Mouse (Mus musculus) heart, postnatal 25 days (tissue): ENCODE results near the gene Akap8. TPM values are rescaled to one million over a fixed set of nuclear protein-coding genes. Genes with fewer than 3 reads are reported as not detected.

Experiments used
- DNase-seq: peaks from one replicate; pipeline ENCODE4 v3.0.0; 2022; ENCODE audit warnings: low spot score
- intact Hi-C: fragments of 180-260 bp; cut with DNase I; formaldehyde crosslinking; loops from one replicate; pipeline ENCODE4 v1.15.1; 2025
- total RNA-seq, 2 experiments: library from RNA; stranded (reverse); gene quantifications; 2 replicates each; pipeline ENCODE4 v1.2.3; 2021

The Akap8 gene
- total RNA-seq, result 10 to 100 TPM; 37.2 to 51.5 TPM

DNA sequence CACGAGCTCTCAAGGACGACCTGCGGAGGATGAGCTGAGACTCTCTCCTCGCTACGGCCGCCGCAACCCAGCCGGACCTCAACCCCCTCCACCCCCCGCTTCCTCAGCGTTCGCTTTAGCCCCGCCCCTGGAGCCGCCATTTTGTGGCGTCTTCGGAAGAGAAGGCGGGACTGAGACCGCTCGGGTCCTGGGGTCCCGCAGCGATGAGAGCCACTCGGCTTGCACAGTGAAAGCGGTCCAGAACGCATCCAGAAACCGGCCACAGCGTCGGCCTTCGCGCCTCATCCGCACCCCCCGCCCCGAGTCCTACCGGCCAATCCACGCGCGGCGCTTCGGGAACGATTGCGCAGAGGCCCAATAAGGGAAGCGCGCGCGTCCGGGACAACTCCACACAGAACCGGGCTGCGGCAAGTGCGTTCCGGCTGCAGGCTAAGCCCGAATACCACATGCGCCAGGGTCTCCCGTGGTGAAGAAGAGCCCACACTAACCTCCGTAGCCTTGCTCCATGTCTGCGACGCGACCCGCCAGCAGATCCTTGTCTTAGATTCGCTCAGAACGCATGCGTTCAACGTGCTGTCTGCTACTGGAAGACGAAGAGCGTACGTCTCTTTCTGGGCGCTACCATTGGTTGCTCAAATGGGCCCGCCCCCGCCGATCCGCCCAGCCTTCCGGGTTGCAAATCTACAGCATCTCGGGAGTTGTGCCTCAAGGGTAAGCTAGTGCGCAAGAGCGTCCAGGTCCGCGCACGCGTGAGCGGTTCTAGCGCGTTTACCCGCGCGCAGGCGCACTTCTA, at the start of gene Akap8:
Gene Akap8 (minus strand): TSS at position 642 of the 793 bp plus-strand sequence.
- intact Hi-C loops, result loop anchor here (5.0 kb wide), 1 partner anchor 42 kb away; no protein-coding TSS in a partner anchor
- DNase-seq, result peak; percentile 98

DNA sequence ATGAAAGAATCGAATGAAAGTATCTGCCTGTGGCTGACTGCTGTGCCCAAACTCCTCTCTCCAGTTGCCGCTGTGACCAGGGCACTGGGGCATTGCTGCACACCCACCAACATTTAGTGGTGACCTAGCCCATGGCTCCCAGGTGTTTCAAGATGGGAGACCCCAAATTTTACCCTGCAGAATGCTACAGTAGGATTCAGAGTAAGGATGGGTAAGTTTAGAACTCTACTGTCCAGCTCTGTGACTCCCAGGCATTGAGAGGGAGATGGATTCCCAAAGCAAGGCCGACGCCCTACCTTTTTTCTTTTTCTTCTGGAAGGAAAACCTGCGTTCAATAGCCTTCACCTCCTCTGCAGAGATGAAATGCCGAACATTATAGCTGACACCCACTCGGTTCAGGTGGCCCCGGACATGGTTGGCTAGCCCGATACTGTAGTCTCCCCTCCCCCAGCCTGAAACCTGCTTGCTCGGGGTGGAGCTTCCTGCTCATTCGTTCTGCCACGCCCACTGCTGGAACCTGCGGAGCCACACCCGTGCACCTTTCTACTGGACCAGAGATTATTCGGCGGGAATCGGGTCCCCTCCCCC, 48.0 kb upstream of the Akap8 start:
- no peak for DNase-seq
- intact Hi-C loops, result no loop called here

DNA sequence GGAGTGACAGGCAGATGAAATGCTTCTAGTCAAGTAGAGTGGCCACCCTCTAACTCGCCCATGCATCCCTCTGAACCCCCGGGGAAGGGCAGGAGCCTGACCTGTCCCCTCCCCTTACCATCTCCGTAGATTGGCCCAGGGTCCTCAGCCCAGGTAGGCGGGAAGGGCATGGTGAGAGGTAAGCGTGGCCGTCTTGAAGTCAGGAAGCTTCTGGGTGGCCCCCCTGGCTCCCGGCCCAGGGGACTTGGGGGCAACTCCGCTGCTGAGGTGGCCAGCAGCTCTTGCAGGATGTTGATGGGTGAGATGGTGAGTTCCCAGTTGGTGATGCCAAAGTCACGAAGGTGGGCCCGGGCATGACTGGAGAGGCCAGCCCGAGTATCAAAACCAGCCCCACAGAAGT, 46.7 kb upstream of the Akap8 start:
- intact Hi-C loops, result no loop called here
- DNase-seq, result no peak

DNA sequence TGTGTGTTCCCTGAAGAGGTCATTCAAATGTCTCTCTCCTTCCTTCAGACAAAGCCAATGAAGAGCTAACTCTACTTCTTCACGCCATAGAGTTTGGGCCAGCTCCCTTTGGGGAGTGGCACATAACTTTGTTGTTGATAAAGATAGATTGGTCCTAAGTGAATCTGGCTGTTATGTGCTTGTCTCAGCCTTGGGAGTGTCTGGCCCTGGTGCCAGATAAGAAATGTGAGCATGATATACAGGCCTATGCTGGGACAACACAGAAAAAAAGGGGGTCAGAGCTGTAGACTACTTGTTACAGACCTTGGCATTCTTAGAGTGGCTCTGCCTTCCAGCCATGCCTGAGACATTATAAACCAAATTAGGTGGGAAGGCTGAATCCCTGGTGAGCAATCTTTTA, 44.3 kb upstream of the Akap8 start:
- DNase-seq, result no peak
- intact Hi-C loops, result no loop called here

DNA sequence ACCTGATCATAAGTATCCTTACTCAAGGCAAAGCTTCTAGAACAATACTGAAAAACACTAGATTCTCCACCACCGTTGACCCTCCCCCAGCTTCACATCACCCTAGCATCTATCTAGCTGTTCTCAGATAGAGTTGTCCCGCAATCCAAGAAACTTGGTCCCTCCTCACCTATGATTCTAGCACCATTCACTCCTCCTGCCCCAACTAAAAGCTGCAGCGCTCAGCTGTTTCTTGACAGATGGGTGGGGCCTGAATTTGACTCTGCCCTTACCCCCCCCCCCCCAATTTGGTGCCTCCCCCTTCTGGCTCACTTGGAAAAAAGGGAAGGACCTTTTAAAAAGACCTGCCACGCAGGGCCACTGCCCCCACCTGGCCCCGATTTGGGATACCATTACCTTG, 43.8 kb upstream of the Akap8 start:
- DNase-seq, result no peak
- intact Hi-C loops, result loop anchor here (1.0 to 5.0 kb wide), 2 partner anchors 24 to 43 kb away; partner anchors contain the start of genes Akap8 and Wiz

DNA sequence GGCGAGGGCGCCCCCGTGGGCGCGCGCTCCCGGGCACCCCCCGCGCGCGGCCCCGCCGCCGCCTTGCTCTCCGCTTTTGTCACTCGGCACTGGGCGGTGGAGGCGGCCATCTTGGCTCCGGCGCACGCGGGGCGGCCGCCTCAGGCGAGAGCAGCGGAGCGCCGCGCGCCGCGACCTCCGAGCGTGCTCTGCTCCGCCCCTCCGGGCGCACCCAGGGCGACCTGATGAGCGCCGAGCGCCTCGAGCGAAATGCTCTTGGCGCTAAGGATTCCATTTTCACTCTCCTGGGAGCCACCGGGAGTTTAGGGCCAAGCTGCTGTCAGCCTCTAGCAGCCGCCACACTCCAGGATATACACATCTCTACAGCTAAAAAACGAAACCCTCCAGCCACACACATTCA, 43.3 kb upstream of the Akap8 start:
- intact Hi-C loops, result loop anchor here (1.0 to 5.0 kb wide), 2 partner anchors 25 to 42 kb away; partner anchors contain the start of genes Akap8 and Wiz

DNA sequence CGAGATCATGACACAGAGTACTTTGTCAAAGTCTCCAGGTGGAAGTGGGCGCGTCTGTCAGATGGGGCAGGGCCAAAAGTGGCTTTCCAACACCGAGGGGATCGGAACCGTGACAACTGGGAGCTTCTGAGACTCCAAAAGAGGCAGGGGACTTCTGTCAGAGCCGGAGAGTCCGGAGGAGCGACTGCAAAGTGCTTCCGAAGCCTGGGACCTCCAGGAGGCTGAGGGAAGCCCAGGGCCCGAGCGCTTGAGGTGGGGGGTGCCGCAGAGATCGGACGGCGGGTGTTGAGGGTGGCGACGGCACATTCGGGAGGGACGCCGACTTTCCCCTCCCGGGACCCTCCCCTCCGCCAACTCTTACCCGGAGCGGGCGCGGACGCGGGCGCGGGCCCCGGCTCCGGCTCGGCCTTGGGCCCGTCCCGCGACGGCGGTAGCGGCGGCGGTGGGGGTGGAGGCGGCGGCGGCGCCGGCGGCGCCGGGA, 42.8 kb upstream of the Akap8 start:
- no peak for DNase-seq
- intact Hi-C loops, result loop anchor here (1.0 to 5.0 kb wide), 2 partner anchors 25 to 42 kb away; partner anchors contain the start of genes Akap8 and Wiz

More for the DNA sequence above, 43.3 kb upstream of the Akap8 start:
- peak; percentile 81 for DNase-seq

DNA sequence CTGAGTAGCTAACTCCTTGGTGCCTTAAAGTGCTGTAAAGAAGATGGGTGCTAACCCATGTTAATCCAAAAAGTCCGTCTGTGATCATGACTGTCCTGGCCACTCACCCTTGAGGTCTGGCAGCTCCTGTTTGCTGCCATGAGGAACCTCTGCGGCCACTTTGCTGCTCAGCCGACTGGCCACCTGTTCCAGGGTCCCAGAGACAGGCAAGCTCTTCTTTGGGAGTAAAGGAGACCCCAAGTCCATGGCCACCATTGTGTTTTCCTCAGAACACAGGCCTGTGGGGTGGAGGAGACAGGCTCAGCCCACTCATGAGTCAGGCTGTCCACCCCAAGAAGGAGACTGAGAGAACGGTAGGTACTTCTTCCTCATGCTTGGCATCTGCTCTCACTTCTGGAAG, 41.6 kb upstream of the Akap8 start:
- intact Hi-C loops, result loop anchor here (5.0 kb wide), 1 partner anchor 40 kb away; the partner anchor contains the start of gene Akap8
- DNase-seq, result no peak

DNA sequence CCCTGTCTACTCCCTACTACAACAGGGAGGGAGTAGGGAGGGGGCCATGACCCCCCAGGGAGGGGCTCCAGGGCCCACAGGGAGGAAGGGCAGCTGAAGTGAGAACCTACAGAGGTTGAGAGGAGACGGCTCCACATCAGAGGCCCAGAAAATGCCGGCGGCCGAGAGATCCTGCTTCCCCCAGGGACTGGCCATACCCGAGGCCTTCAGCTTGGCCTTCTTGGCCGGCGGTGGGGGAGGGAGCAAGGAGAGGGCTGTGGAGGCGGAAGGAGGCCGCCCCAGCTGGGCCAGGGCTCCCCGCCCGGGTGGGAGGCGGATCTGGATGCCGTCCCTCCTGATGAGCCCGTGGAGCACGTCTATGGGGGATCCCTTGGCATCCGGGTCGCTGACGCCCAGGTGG, 38.9 kb upstream of the Akap8 start:
- no peak for DNase-seq
- intact Hi-C loops, result loop anchor here (5.0 kb wide), 1 partner anchor 38 kb away; the partner anchor contains the start of gene Akap8

DNA sequence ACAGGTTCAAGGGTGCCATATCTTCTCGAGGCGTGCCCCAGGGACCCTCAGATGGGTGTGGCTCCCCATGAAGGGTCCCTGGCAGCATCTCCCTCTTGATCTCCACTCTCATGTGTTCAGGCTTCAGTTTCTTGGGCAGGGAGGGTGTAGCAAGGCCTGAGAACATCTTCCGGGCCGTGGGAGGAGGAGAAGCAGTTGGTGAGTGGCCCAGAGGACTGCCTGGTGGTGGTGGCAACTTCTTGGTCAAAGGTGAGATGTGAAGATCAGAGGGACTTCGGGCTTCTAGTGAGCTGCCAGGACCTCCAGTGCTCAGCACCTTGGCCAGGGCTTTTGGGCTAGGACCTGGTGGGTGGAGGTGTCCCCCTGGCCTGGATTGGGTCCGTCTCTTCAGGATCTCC, 37.9 kb upstream of the Akap8 start:
- intact Hi-C loops, result no loop called here

DNA sequence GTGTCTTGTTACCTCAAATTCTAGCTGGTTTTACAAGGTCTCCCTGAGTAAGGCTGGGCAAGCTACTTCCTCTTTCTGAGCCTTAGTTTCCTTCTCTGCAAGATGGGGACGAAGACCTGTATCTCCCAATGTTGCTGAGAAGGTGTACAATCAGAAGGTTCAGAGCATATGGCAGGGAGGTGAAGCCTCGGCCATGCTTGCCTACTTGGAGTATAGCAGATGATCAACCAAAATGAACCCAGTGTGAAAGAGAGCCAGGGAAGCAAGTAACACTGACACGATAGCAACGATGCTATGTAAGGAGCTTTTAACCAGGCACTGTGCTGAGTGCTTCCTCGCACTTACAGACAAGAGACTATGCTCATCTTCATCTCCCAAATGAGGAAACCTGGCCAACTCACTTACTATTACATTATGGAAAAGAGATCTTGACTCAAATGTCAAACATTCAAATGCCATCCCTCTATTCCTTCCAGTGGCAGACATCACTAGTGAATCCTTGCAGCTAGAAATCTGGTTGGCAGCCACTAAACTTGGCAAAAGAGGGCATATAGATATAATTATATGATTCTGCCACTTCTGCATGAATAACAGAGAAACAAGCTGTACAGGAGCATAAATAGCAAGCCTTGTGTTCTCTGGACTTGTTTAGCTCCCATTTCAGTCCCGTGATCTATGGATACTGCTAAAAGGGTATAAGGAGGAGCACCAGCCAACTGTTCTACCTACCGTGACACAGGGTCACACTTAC, 37.3 kb upstream of the Akap8 start:
- DNase-seq, result no peak
- intact Hi-C loops, result no loop called here

More for the DNA sequence above, 37.9 kb upstream of the Akap8 start:
- DNase-seq, result no peak

DNA sequence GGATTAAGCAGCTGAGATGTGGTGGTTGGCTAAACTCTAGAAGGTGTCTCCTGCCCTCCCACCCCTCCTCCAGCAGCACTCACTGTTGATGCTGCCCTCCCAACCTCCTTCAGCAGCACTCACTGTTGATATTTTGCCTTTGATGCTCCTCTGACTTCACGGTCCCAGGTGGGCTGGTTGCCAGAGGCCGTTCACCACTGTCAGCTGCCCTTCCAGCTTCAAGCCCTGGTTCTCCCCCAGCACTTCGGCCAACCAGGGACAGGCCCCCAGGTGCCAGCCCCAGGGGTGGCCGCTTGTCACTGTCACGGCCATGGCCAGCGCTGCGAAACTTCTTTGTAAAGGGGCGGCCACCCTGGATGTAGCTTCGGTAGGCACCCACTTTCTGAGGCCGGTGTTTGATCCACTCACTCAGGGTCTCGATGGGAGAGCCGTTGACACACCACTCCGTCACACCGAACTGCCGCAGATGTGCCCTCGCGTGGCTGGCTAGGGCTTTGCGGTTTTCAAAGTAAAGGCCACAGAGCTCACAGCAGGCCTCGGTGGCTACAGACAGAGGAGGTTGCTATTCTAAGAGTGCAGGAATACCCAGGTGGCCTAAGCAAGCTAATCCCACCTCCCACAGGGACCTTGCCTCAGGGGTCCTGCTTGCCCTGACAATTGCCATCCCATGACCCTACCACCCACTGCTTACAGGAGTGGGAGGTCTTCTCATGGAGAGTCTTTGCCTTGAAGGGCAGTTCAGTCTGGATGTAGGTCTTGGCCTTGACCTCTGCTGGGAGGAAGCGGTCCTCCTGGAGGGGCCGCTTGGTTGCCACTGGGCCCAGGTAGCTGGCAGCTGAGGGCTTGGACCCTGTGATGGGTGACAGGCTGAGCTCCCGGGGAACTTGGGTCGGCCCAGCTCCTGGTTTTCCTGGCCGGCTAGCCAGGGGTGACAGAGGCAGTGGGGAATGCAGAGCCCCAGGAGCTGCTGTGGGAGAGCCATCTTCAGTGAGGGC, 36.0 kb upstream of the Akap8 start:
- DNase-seq, result no peak
- intact Hi-C loops, result no loop called here

DNA sequence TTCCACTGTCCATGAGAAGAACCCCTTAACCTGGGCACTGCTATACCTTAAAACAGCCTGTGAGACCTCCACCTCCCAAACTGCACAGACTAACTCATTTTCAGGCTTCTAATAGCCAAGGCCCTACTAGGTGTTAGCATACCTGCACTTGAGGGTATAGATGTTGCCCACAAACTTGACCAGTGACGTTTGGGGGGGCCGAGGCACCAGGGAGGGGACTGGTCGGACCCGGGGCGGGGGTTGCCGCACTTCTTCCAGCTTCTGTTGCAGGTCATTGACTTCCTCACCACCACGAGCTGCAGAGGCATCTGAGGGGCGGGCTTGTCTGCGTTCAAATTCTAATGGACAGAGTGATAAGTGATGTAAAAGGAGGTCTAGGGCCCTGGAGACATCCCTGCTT, 35.2 kb upstream of the Akap8 start:
- intact Hi-C loops, result no loop called here
- DNase-seq, result no peak

DNA sequence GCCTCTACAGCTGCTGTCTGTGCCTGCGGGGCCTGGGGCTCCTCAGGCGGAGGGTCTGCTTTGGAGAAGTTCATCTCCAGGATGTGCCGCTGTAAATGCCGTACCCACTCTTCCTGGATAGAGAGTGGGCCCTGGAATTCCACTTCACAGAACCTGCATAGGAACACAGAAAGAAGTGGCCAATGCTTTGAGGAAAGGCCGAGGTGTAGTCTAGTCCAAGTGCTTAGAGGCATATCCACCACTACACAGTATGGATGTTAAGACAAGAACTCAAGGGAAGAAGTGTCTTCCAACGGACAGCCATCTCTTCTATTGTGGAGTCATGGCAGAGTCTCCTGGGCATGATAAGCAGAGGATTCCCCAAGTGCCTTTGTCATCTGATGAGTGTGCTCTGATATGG, 34.0 kb upstream of the Akap8 start:
- no peak for DNase-seq
- intact Hi-C loops, result no loop called here

DNA sequence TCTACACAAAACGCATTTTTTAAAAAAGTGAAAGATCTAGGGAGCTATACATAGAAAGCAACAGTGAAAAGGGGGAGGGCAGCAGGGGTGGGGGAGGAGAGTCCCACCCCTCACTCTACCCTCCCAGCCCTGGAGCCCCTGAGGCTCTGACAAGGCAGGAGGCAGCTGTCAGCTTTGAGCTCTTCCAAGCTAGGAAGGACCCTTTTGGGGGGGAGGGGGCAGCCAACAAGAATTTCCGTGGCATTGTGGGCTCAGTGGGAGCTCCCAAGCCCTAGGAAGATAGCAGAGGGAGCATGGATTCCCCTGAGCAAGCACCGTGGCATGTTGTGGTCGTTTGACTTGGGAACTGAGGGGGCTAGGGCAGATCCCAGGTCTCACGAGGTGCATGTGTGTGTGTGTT, 33.2 kb upstream of the Akap8 start:
- DNase-seq, result no peak
- intact Hi-C loops, result loop anchor here (5.0 kb wide), 1 partner anchor 33 kb away; the partner anchor contains the start of gene Wiz

DNA sequence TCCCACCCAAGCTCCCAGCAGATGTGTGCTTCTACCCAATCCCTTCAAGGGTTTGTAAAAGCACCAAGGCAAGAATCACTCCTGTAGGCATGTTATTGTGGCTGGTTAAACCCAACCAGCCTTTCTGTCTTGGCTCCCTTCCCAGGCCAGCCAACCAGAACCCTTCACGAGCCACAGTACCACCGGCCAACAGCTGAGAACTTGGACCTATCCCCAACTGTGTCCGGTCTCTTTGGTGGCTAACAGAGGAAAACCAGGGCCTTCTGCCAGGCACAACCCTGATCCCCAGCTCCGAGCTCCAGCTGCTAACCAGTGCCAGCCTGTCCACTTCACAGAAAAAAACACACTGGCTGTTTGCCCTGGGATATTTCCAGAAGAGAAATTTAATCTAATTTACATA, 32.7 kb upstream of the Akap8 start:
- DNase-seq, result no peak
- intact Hi-C loops, result loop anchor here (5.0 kb wide), 1 partner anchor 34 kb away; the partner anchor contains the start of gene Wiz

DNA sequence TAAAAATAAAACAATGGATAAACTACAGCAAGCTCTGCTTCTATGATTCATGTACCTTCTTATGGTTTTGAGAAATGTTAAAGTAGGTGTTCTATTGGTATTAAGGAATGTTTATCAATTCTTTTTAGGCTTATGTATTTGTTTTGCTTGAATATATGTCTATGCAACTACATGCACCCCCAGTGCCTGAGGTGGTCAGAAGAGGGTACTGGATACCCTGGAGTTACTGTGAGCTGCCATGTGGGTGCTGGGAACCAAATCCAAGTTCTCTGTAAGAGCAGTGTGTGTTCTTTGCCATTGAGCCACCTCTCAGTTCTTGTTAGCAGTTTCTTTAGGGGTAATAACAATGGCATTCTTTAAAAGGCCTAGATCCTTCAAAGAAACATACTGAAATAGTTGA, 30.7 kb upstream of the Akap8 start:
- no peak for DNase-seq
- intact Hi-C loops, result loop anchor here (5.0 kb wide), 1 partner anchor 36 kb away; the partner anchor contains the start of gene Wiz

DNA sequence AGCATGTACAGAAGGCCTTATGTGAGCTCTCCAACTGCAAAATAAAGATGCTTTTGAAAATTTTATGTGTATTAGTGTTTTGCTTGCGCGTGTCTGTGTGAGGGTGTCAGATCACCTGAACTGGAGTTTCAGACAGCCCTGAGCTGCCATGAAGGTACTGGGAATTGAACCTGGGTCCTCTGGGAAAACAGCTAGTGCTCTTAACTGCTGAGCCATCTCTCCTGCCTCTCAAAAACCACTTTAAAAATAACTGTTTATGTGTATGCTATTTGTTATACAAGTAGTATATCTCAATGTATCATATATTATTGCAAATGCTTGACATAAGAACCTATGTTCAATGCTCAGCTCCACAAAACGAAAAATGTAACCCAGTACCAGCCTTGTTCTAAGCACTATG, 30.2 kb upstream of the Akap8 start:
- DNase-seq, result no peak
- intact Hi-C loops, result loop anchor here (5.0 kb wide), 1 partner anchor 36 kb away; the partner anchor contains the start of gene Wiz
